Mouse (Mus musculus) myocyte (in vitro differentiated cells): ENCODE data around the gene Nde1. TPM values are rescaled to one million over a fixed set of nuclear protein-coding genes. Genes with fewer than 3 reads are reported as not detected.
A peak's percentile ranks its signal among the peaks of the same experiment; 100 is the strongest.

Experiments
- H3K27me3 ChIP-seq: one replicate; pipeline ENCODE4 v1.6.1; 2011; ENCODE audit not compliant: control insufficient read depth, insufficient read depth, insufficient read length
- H3K36me3 ChIP-seq: one replicate; pipeline ENCODE4 v1.6.1; 2011; ENCODE audit not compliant: control insufficient read depth, insufficient read depth
- H3K4me2 ChIP-seq: one replicate; pipeline ENCODE4 v1.6.1; 2011; ENCODE audit warnings: low read depth, control low read depth
- H3K4me3 ChIP-seq: one replicate; pipeline ENCODE4 v1.5.1; 2011; ENCODE audit warnings: mild to moderate bottlenecking, control low read depth, moderate library complexity
- H3K79me2 ChIP-seq: one replicate; pipeline ENCODE4 v1.6.1; 2011; ENCODE audit not compliant: control insufficient read depth, insufficient read depth
- H3ac ChIP-seq: one replicate; pipeline ENCODE4 v1.6.1; 2011; ENCODE audit not compliant: control insufficient read depth, insufficient read length
- CEBPB ChIP-seq: IDR thresholded peaks from 2 replicates; pipeline ENCODE4 v1.6.1; 2011; ENCODE audit warnings: mild to moderate bottlenecking, moderate library complexity; ENCODE audit not compliant: poor library complexity, insufficient read depth, severe bottlenecking
- E2F4 ChIP-seq: IDR thresholded peaks from one replicate; pipeline ENCODE4 v1.6.1; 2011; ENCODE audit warnings: mild to moderate bottlenecking, control low read depth, moderate library complexity; ENCODE audit not compliant: insufficient read depth
- MAX ChIP-seq: IDR thresholded peaks from one replicate; pipeline ENCODE4 v1.6.1; 2011; ENCODE audit warnings: low read depth, mild to moderate bottlenecking, control low read depth
- MYOD1 ChIP-seq, 3 experiments: IDR thresholded peaks; one replicate each; pipeline ENCODE4 v1.6.1; 2011; ENCODE audit warnings: control low read depth in 2 of 3, low read depth in 2 of 3, mild to moderate bottlenecking in 2 of 3, moderate library complexity in 1 of 3; ENCODE audit not compliant: insufficient read length in 2 of 3, control insufficient read depth in 1 of 3
- MYOG ChIP-seq, 3 experiments: IDR thresholded peaks; one replicate each; pipeline ENCODE4 v1.6.1; 2011; ENCODE audit warnings: control low read depth in 2 of 3, low read depth in 2 of 3, mild to moderate bottlenecking in 2 of 3; ENCODE audit not compliant: insufficient read length in 2 of 3, control insufficient read depth in 1 of 3, insufficient read depth in 1 of 3
- POLR2A ChIP-seq: IDR thresholded peaks from one replicate; pipeline ENCODE4 v1.6.1; 2011; ENCODE audit warnings: low read depth, mild to moderate bottlenecking, control low read depth, moderate library complexity; ENCODE audit not compliant: insufficient read length
- POLR2AphosphoS2 ChIP-seq: IDR thresholded peaks from one replicate; pipeline ENCODE4 v1.6.1; 2011; ENCODE audit warnings: low read depth, control low read depth; ENCODE audit not compliant: insufficient read length
- REST ChIP-seq: IDR thresholded peaks from one replicate; pipeline ENCODE4 v1.6.1; 2011; ENCODE audit warnings: mild to moderate bottlenecking, control low read depth, moderate library complexity; ENCODE audit not compliant: insufficient read depth, insufficient read length
- SRF ChIP-seq: IDR thresholded peaks from one replicate; pipeline ENCODE4 v1.6.1; 2011; ENCODE audit warnings: low read depth; ENCODE audit not compliant: control insufficient read depth, insufficient read length
- TCF12 ChIP-seq: IDR thresholded peaks from one replicate; pipeline ENCODE4 v1.6.1; 2011; ENCODE audit warnings: mild to moderate bottlenecking, control low read depth; ENCODE audit not compliant: poor library complexity, insufficient read depth, severe bottlenecking
- TCF3 ChIP-seq: IDR thresholded peaks from one replicate; pipeline ENCODE4 v1.6.1; 2011; ENCODE audit warnings: low read depth, control low read depth; ENCODE audit not compliant: insufficient read length
- USF1 ChIP-seq: IDR thresholded peaks from one replicate; pipeline ENCODE4 v1.6.1; 2011; ENCODE audit warnings: low read depth, mild to moderate bottlenecking, control low read depth, moderate library complexity
- polyA plus RNA-seq: library from polyadenylated mRNA; unstranded; fragments of >200 nt; fragmentation: generic; extraction: Trizol; gene quantifications from one replicate; pipeline ENCODE4 v1.2.1, GENCODE M21; 2012; ENCODE audit warnings: missing spikeins

Gene Nde1
- polyA plus RNA-seq, result 36.4 TPM

- Histone ChIP-seq H3ac (peak within 1 kb of the TSS; percentile 47), H3K36me3 (no peaks in the 10 kb centered on the region), H3K27me3 (no peaks in the 10 kb centered on the region), H3K4me2 (peak within 1 kb of the TSS; percentile 87), H3K4me3 (peak within 1 kb of the TSS; percentile 82), H3K79me2 (peaks cover 56% of the 10 kb centered on the region)
- TF ChIP-seq POLR2A, result peak; percentile 84
- no peak for TF ChIP-seq SRF
- TF ChIP-seq MYOD1 (IDR thresholded peaks at IDR 0.05; ENCODE audit: control insufficient read depth in 1 of 3, insufficient read length in 2 of 3, low read depth in 2 of 3), result no peak
- peak; percentile 49 for TF ChIP-seq E2F4
- peak; percentile 94 for TF ChIP-seq POLR2AphosphoS2
- TF ChIP-seq REST, result no peak
- no peak for TF ChIP-seq TCF3
- peak in 1 of 3 experiments; percentile 50 for TF ChIP-seq MYOG (IDR thresholded peaks at IDR 0.05; ENCODE audit: control insufficient read depth in 1 of 3, insufficient read depth in 1 of 3, insufficient read length in 2 of 3, low read depth in 2 of 3)
- no peak for TF ChIP-seq MAX
Observed at GRCm38 (mm10) chr16:14162988-14163416, at the start of gene Nde1, which contains the start of gene Marf1. Gene Nde1, plus strand, starts transcription at chr16:14163275. Gene Marf1, minus strand, starts transcription at chr16:14163351.

- TF ChIP-seq TCF3 (no peak), SRF (no peak), POLR2AphosphoS2 (no peak), MYOD1 (IDR thresholded peaks at IDR 0.05; ENCODE audit: control insufficient read depth in 1 of 3, insufficient read length in 2 of 3, low read depth in 2 of 3) (no peak), CEBPB (no peak), REST (no peak), MAX (no peak), USF1 (no peak), TCF12 (no peak), MYOG (IDR thresholded peaks at IDR 0.05; ENCODE audit: control insufficient read depth in 1 of 3, insufficient read depth in 1 of 3, insufficient read length in 2 of 3, low read depth in 2 of 3) (no peak), E2F4 (no peak), POLR2A (no peak)
- no peaks in the 10 kb centered on the region for H3K27me3 ChIP-seq
- no peak overlapping the region for H3K4me3 ChIP-seq
- no peaks in the 10 kb centered on the region for H3K79me2 ChIP-seq
- no peak overlapping the region for H3ac ChIP-seq
- peaks cover 26% of the 10 kb centered on the region for H3K36me3 ChIP-seq
- H3K4me2 ChIP-seq, result no peak overlapping the region
Observed at GRCm38 (mm10) chr16:14117299-14117698, 45.8 kb upstream of the Nde1 start.

GRCm38 (mm10) chr16:14120941-14121340 lies 42.1 kb upstream of the Nde1 start:
- Histone ChIP-seq H3ac (no peak overlapping the region), H3K36me3 (peaks cover 33% of the 10 kb centered on the region), H3K4me2 (no peak overlapping the region), H3K27me3 (no peaks in the 10 kb centered on the region), H3K4me3 (no peak overlapping the region), H3K79me2 (no peaks in the 10 kb centered on the region)
- no peak for TF ChIP-seq E2F4
- TF ChIP-seq MYOD1 (IDR thresholded peaks at IDR 0.05; ENCODE audit: control insufficient read depth in 1 of 3, insufficient read length in 2 of 3, low read depth in 2 of 3), result no peak
- no peak for TF ChIP-seq CEBPB
- no peak for TF ChIP-seq SRF
- no peak for TF ChIP-seq TCF12
- no peak for TF ChIP-seq POLR2AphosphoS2
- TF ChIP-seq TCF3, result no peak
- no peak for TF ChIP-seq MYOG (IDR thresholded peaks at IDR 0.05; ENCODE audit: control insufficient read depth in 1 of 3, insufficient read depth in 1 of 3, insufficient read length in 2 of 3, low read depth in 2 of 3)
- TF ChIP-seq POLR2A, result no peak
- TF ChIP-seq USF1, result no peak
- TF ChIP-seq MAX, result no peak
- TF ChIP-seq REST, result no peak

DNA sequence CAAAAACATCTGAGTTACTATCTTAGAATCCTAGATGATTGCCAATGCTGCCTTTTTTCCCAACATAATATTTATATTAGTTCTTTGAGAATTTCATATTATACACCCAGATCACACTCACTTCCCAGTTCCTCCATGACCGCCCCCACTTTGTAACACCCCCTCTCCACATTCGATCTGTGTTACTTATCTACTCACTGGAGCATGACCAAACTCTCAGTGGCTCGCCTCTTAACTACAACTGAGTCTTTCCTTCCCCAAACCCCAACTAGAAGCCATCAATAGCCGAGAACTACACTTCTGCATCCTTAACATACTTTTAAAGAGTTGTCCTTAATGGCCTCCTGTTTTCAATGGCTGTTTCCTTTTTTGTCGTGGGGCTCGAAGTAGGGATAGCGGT lies 41.5 kb upstream of the Nde1 start:
- Histone ChIP-seq H3K36me3 (peaks cover 31% of the 10 kb centered on the region), H3K79me2 (no peaks in the 10 kb centered on the region), H3K4me3 (no peak overlapping the region), H3K4me2 (no peak overlapping the region), H3ac (no peak overlapping the region), H3K27me3 (no peaks in the 10 kb centered on the region)
- TF ChIP-seq TCF12 (no peak), E2F4 (no peak), CEBPB (no peak), POLR2A (no peak)

GRCm38 (mm10) chr16:14122586-14122985 lies 40.5 kb upstream of the Nde1 start:
- H3K27me3 ChIP-seq, result no peaks in the 10 kb centered on the region
- TF ChIP-seq E2F4 (no peak), MYOD1 (IDR thresholded peaks at IDR 0.05; ENCODE audit: control insufficient read depth in 1 of 3, insufficient read length in 2 of 3, low read depth in 2 of 3) (no peak), POLR2AphosphoS2 (no peak), POLR2A (no peak)
- H3K79me2 ChIP-seq, result no peaks in the 10 kb centered on the region
- no peak overlapping the region for H3K4me2 ChIP-seq
- H3K36me3 ChIP-seq, result peaks cover 36% of the 10 kb centered on the region
- no peak overlapping the region for H3ac ChIP-seq
- no peak overlapping the region for H3K4me3 ChIP-seq
